Mouse (Mus musculus) bone marrow macrophage, adult 2 months (primary cell): ENCODE results near the gene Dppa5a.
"Not testable (repeated sequence)": the region's sequence is repeated elsewhere in the genome, so short reads cannot be mapped to it uniquely, and the experiment has no call there.

ENCODE experiments used
- CTCF ChIP-seq: IDR thresholded peaks from 2 replicates; pipeline ENCODE4 v1.5.1; 2012; ENCODE audit warnings: low read depth, mild to moderate bottlenecking, low read length, moderate library complexity
- POLR2A ChIP-seq: IDR thresholded peaks from 2 replicates; pipeline ENCODE4 v1.6.1; 2012; ENCODE audit warnings: mild to moderate bottlenecking, low read depth, low read length, borderline replicate concordance

DNA sequence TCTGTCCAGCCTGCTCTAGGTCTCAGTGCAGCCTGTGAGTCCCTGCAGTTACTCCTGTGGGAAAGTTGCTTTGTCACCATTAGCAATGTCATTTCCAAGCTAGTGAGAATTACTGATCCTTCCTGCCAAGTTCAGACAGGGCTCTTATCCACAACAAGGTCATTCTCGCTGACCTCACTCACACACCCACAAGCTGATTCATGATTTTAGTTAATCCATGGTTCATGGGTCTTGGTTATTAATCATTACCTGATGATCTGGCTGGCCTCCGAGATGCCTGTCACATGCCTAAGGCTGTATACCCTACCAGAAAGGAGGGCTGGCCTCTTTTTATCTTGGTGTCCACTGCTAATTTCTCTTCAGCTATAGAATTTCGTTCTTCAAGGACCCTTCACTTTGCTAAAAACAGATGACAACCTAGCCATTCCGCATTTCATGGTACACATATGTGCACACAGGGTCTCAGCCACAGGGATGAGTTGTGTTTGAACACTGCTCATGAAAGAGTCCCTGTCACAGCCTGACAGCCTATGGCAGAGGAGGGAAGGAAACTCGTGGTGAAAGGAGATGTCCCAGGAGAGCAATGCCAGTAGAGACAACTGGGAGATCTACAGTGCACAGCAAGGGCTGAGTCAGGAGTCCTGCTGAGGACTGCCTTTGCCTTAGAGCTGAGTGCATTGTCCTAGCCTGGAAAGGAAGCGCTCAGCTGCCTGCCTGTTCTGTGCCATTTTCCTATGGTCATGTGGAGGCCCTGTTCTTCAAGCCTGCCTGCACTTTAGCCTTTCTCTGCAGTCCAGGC is 19.6 kb downstream of the Dppa5a start:
- not testable (repeated sequence) for TF ChIP-seq POLR2A, CTCF
